Mouse (Mus musculus) MEL (cell line): ENCODE results near the gene Lmf2.

Experiments
- CHD2 ChIP-seq: IDR thresholded peaks from 2 replicates; pipeline ENCODE4 v1.6.1; 2011; ENCODE audit warnings: low read length, improper control_type of control experiment
- CTCF ChIP-seq, 3 experiments: IDR thresholded peaks in 2 of 3; conservative IDR thresholded peaks in 1 of 3; 2 replicates each; pipeline ENCODE4 v1.5.1; 2011 to 2012; ENCODE audit warnings: low read length in 3 of 3, low read depth in 2 of 3, mild to moderate bottlenecking in 2 of 3, improper control_type of control experiment in 1 of 3, inconsistent platforms in 1 of 3, mixed read lengths in 1 of 3, moderate library complexity in 1 of 3; ENCODE audit not compliant: control insufficient read depth in 1 of 3, insufficient read depth in 1 of 3, poor library complexity in 1 of 3, severe bottlenecking in 1 of 3
- KAT2A ChIP-seq: conservative IDR thresholded peaks from 2 replicates; pipeline ENCODE4 v1.6.1; 2012; ENCODE audit warnings: low read depth, low read length, improper control_type of control experiment, inconsistent platforms
- POLR2A ChIP-seq, 2 experiments: IDR thresholded peaks; 2 replicates each; pipeline ENCODE4 v1.6.1; 2011 to 2012; ENCODE audit warnings: low read length in 2 of 2, mild to moderate bottlenecking in 2 of 2, control low read depth in 1 of 2, improper control_type of control experiment in 1 of 2, low read depth in 1 of 2, moderate library complexity in 1 of 2; ENCODE audit not compliant: control insufficient read depth in 1 of 2, insufficient read depth in 1 of 2, poor library complexity in 1 of 2
- POLR2AphosphoS2 ChIP-seq: IDR thresholded peaks from 2 replicates; pipeline ENCODE4 v1.6.1; 2011; ENCODE audit warnings: low read length, improper control_type of control experiment

GRCm38 (mm10) chr15:89376957-89377356 is 21.5 kb upstream of the Lmf2 start, which contains the start of gene Tymp:
- TF ChIP-seq KAT2A = no peak
- no peak for TF ChIP-seq POLR2AphosphoS2
- TF ChIP-seq CTCF (IDR thresholded peaks at IDR 0.05 in 2 of 3, conservative IDR thresholded peaks at IDR 0.05 in 1 of 3; ENCODE audit: control insufficient read depth in 1 of 3, insufficient read depth in 1 of 3, low read depth in 2 of 3, low read length in 3 of 3, poor library complexity in 1 of 3, severe bottlenecking in 1 of 3) = no peak
- TF ChIP-seq CHD2 = no peak
- no peak for TF ChIP-seq POLR2A (IDR thresholded peaks at IDR 0.05; ENCODE audit: control insufficient read depth in 1 of 2, insufficient read depth in 1 of 2, low read depth in 1 of 2, low read length in 2 of 2, poor library complexity in 1 of 2)
